Mouse (Mus musculus): ENCODE measurements around the gene A030014E15Rik.
"Not testable (repeated sequence)": the region's sequence is repeated elsewhere in the genome, so short reads cannot be mapped to it uniquely, and the experiment has no call there.

DNA sequence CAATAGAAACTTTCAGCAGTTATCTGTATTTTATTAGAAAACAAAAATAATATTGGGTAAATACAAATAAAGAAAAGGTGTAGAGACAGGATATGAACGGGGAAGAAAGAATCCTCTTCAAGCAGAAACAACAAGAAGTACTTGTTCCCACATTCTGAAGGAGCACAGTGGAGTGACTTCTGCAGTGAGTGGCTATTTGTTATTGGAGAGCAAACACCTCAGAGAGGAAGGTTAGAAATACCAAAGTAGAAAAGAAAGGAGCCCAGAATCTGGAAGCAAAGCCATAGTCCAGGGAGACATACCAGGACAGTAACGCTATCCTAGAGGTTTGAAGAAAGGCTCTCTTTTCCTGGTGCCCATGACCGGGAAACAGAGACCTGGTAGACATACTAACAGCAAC is 5.8 kb downstream of the A030014E15Rik start:
- TF ChIP-seq CTCF (IDR thresholded peaks at IDR 0.05; ENCODE audit: borderline replicate concordance, control insufficient read depth, extremely low read depth, insufficient read depth, low read length, poor library complexity); POLR2A (IDR thresholded peaks at IDR 0.05; ENCODE audit: control insufficient read depth, extremely low read depth, insufficient read depth, low read length, poor library complexity): not testable (repeated sequence)

Measured in thymus, adult 2 months (tissue).